Mouse (Mus musculus) left cerebral cortex, adult 2 months (tissue): ENCODE data around the gene Igf2r. TPM values are rescaled to one million over a fixed set of nuclear protein-coding genes. Genes with fewer than 3 reads are reported as not detected.

Experiments
- DNase-seq, 2 experiments: peaks; one replicate each; pipeline ENCODE4 v3.0.0; 2021 to 2022; ENCODE audit warnings: low spot score in 2 of 2, mixed read lengths in 1 of 2; ENCODE audit errors: extremely low spot score in 1 of 2
- H3K27ac ChIP-seq: fragments of 200-600 bp; 2 replicates; pipeline ENCODE4 v1.8.1; 2022
- H3K4me3 ChIP-seq: fragments of 200-600 bp; 2 replicates; pipeline ENCODE4 v1.8.1; 2022
- CTCF ChIP-seq: fragments of 200-600 bp; IDR thresholded peaks from 2 replicates; pipeline ENCODE4 v1.8.1; 2022; ENCODE audit warnings: antibody characterized with exemption, mild to moderate bottlenecking, moderate library complexity
- intact Hi-C: fragments of 180-260 bp; cut with DNase I; formaldehyde crosslinking; loops from one replicate; pipeline ENCODE4 v1.15.1; 2025
- total RNA-seq, 2 experiments: library from RNA; stranded (reverse); gene quantifications; 2 replicates each; pipeline ENCODE4 v1.2.3; 2021

The Igf2r gene
- total RNA-seq, 2 experiments from 2014 or later, result 29.1 to 29.3 TPM

GRCm38 (mm10) chr17:12797427-12798029 lies 28.1 kb upstream of the Igf2r start:
- H3K4me3 ChIP-seq, result no peak overlapping the region
- TF ChIP-seq CTCF, result peak; percentile 37
- no peak for DNase-seq
- intact Hi-C loops, result loop anchor here (5.0 to 10.0 kb wide), 2 partner anchors 70 to 197 kb away; partner anchors contain the start of genes Mas1 and Wtap
- no peak overlapping the region for H3K27ac ChIP-seq

- intact Hi-C loops, result loop anchor here (5.0 to 10.0 kb wide), 2 partner anchors 71 to 198 kb away; partner anchors contain the start of genes Mas1 and Wtap
- no peak for TF ChIP-seq CTCF
- Histone ChIP-seq H3K27ac (no peak overlapping the region), H3K4me3 (no peak overlapping the region)
- no peak for DNase-seq
These were observed 27.2 kb upstream of the Igf2r start for GRCm38 (mm10) chr17:12796633-12797032.

GRCm38 (mm10) chr17:12793660-12794406 lies 24.4 kb upstream of the Igf2r start:
- Histone ChIP-seq H3K4me3 (no peak overlapping the region), H3K27ac (no peak overlapping the region)
- intact Hi-C loops, result loop anchor here (10.0 kb wide), 1 partner anchor 201 kb away; the partner anchor contains the start of gene Wtap
- TF ChIP-seq CTCF, result no peak
- DNase-seq, result peak in 1 of 2 experiments; percentile 13

GRCm38 (mm10) chr17:12792422-12793206 lies 23.1 kb upstream of the Igf2r start:
- H3K4me3 ChIP-seq, result no peak overlapping the region
- TF ChIP-seq CTCF, result no peak
- intact Hi-C loops, result loop anchor here (10.0 kb wide), 1 partner anchor 202 kb away; the partner anchor contains the start of gene Wtap
- H3K27ac ChIP-seq, result no peak overlapping the region
- DNase-seq, result no peak

GRCm38 (mm10) chr17:12791420-12791819 lies 22.0 kb upstream of the Igf2r start:
- Histone ChIP-seq H3K4me3 (no peak overlapping the region), H3K27ac (no peak overlapping the region)
- TF ChIP-seq CTCF, result no peak
- intact Hi-C loops, result loop anchor here (10.0 kb wide), 1 partner anchor 203 kb away; the partner anchor contains the start of gene Wtap
- DNase-seq, result no peak

GRCm38 (mm10) chr17:12791079-12791406 lies 21.6 kb upstream of the Igf2r start:
- no peak overlapping the region for H3K27ac ChIP-seq
- intact Hi-C loops, result loop anchor here (10.0 kb wide), 1 partner anchor 204 kb away; the partner anchor contains the start of gene Wtap

GRCm38 (mm10) chr17:12790353-12791078 lies 21.1 kb upstream of the Igf2r start:
- no peak overlapping the region for H3K27ac ChIP-seq
- no peak for TF ChIP-seq CTCF
- intact Hi-C loops, result loop anchor here (10.0 kb wide), 1 partner anchor 204 kb away; the partner anchor contains the start of gene Wtap
- no peak overlapping the region for H3K4me3 ChIP-seq
- DNase-seq, result no peak

More at GRCm38 (mm10) chr17:12791079-12791406, 21.6 kb upstream of the Igf2r start:
- no peak for DNase-seq
- no peak for TF ChIP-seq CTCF
- H3K4me3 ChIP-seq, result no peak overlapping the region

GRCm38 (mm10) chr17:12782861-12783847 lies 13.7 kb upstream of the Igf2r start:
- no peak for DNase-seq
- intact Hi-C loops, result no loop called here
- Histone ChIP-seq H3K4me3 (no peak overlapping the region), H3K27ac (no peak overlapping the region)
- no peak for TF ChIP-seq CTCF

GRCm38 (mm10) chr17:12781101-12781500 lies 11.6 kb upstream of the Igf2r start:
- H3K4me3 ChIP-seq, result no peak overlapping the region
- no peak overlapping the region for H3K27ac ChIP-seq
- no peak for DNase-seq
- TF ChIP-seq CTCF, result no peak
- intact Hi-C loops, result no loop called here

GRCm38 (mm10) chr17:12780125-12780524 lies 10.7 kb upstream of the Igf2r start:
- DNase-seq, result no peak
- H3K27ac ChIP-seq, result no peak overlapping the region
- TF ChIP-seq CTCF, result no peak
- intact Hi-C loops, result no loop called here
- no peak overlapping the region for H3K4me3 ChIP-seq
